Mouse (Mus musculus) hindbrain, embryonic 14.5 days (tissue): ENCODE results near the gene Gh. TPM values are rescaled to one million over a fixed set of nuclear protein-coding genes. Genes with fewer than 3 reads are reported as not detected.
"Not testable (repeated sequence)": the region's sequence is repeated elsewhere in the genome, so short reads cannot be mapped to it uniquely, and the experiment has no call there.

Experiments
- ATAC-seq: fragments of 200-750 bp; cut with Nextera tagmentation; 2 replicates; pipeline ENCODE4 v1.8.0; 2017; ENCODE audit warnings: moderate number of reproducible peaks, mild to moderate bottlenecking, moderate TSS enrichment, moderate library complexity; ENCODE audit not compliant: low FRiP score
- DNase-seq: peaks from one replicate; pipeline ENCODE4 v3.0.0-alpha.2; 2015; ENCODE audit warnings: low spot score
- H3K27ac ChIP-seq: fragments of 300-500 bp; sonication (generic); 2 replicates; pipeline ENCODE4 v1.5.1; 2014; ENCODE audit warnings: mild to moderate bottlenecking, moderate library complexity
- H3K27me3 ChIP-seq: fragments of 300-500 bp; sonication (generic); 2 replicates; pipeline ENCODE4 v1.6.1; 2014; ENCODE audit warnings: mild to moderate bottlenecking, low read length, mixed read lengths; ENCODE audit not compliant: control insufficient read depth, insufficient read depth
- H3K36me3 ChIP-seq: fragments of 300-500 bp; sonication (generic); replicated peaks from 2 replicates; pipeline ENCODE4 v1.6.1; 2014; ENCODE audit not compliant: control insufficient read depth, insufficient read depth
- H3K4me1 ChIP-seq: fragments of 300-500 bp; sonication (generic); replicated peaks from 2 replicates; pipeline ENCODE4 v1.6.1; 2014; ENCODE audit warnings: antibody characterized with exemption, low read length, mixed read lengths; ENCODE audit not compliant: control insufficient read depth, insufficient read depth
- H3K4me2 ChIP-seq: fragments of 300-500 bp; sonication (generic); replicated peaks from 2 replicates; pipeline ENCODE4 v1.6.1; 2014; ENCODE audit warnings: mild to moderate bottlenecking, moderate library complexity
- H3K4me3 ChIP-seq: fragments of 300-500 bp; sonication (generic); replicated peaks from 2 replicates; pipeline ENCODE4 v1.5.1; 2014; ENCODE audit warnings: mild to moderate bottlenecking, low read length
- H3K9ac ChIP-seq: fragments of 300-500 bp; sonication (generic); 2 replicates; pipeline ENCODE4 v1.6.1; 2014
- H3K9me3 ChIP-seq: fragments of 300-500 bp; sonication (generic); 2 replicates; pipeline ENCODE4 v1.6.1; 2016; ENCODE audit warnings: low read length; ENCODE audit not compliant: control insufficient read depth
- WGBS: fragments of 180-500 bp; shearing (Covaris S2); extraction: QIAGEN DNeasy Blood & Tissue Kit; methylation state at CpG from one replicate; pipeline ENCODE4 v1.1.7; 2014; 5-methylcytosine and 5-hydroxymethylcytosine counted together
- polyA plus RNA-seq: library from polyadenylated mRNA; unstranded; fragments of >200 nt; fragmentation: Nextera tagmentation; extraction: Ambion mirVana; gene quantifications from 2 replicates; pipeline ENCODE4 v1.2.1, GENCODE M21; 2014

Gene Gh
- polyA plus RNA-seq, result not detected in 2 replicates

GRCm38 (mm10) chr11:106301765-106302164, at the start of gene Gh:
TSS of gene Gh (minus strand) at chr11:106301865.
- Histone ChIP-seq H3K4me3 (no peak within 1 kb of the TSS), H3K9ac (no peak within 1 kb of the TSS), H3K27me3 (no peaks in the 10 kb centered on the region), H3K9me3 (no peaks in the 10 kb centered on the region), H3K27ac (no peak within 1 kb of the TSS), H3K4me1 (no peaks in the 10 kb centered on the region), H3K4me2 (no peak within 1 kb of the TSS), H3K36me3 (no peaks in the 10 kb centered on the region)
- no peak for ATAC-seq
- DNase-seq, result no peak
- WGBS, result 87% methylated on average over 9 of the region's 9 CpGs

DNA sequence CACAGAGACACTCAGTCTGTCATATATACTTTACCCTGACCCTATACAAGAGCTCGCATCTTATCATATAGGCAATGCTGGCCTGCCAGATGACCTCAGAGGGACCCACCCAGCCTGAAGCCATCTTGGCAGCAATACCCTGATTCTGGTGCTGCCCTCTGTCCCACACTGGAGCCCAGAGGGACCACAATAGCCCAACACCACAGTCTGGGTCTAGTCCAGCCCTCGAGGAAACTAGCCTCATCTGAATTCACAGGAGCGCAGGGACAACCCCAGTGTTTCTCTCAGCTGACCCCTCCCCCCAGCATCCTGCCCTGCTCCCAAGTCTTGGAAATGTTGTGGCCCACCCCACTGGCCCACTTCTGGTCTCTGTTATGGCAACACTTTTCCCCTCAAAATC, 49.6 kb upstream of the Gh start:
- Histone ChIP-seq H3K27ac (no peak overlapping the region), H3K4me1 (no peaks in the 10 kb centered on the region), H3K4me2 (no peak overlapping the region), H3K4me3 (no peak overlapping the region), H3K36me3 (no peaks in the 10 kb centered on the region), H3K9me3 (no peaks in the 10 kb centered on the region), H3K27me3 (no peaks in the 10 kb centered on the region), H3K9ac (no peak overlapping the region)
- DNase-seq (no peak), ATAC-seq (no peak)
- 62% methylated on average over 3 of the region's 3 CpGs for WGBS

- no peaks in the 10 kb centered on the region for H3K36me3 ChIP-seq
- no peak for ATAC-seq
- no peak overlapping the region for H3K9ac ChIP-seq
- no peak for DNase-seq
- WGBS, result 68% methylated on average over 5 of the region's 5 CpGs
- H3K27me3 ChIP-seq, result no peaks in the 10 kb centered on the region
- no peak overlapping the region for H3K4me3 ChIP-seq
- no peak overlapping the region for H3K27ac ChIP-seq
- H3K4me2 ChIP-seq, result no peak overlapping the region
- H3K4me1 ChIP-seq, result no peaks in the 10 kb centered on the region
- no peaks in the 10 kb centered on the region for H3K9me3 ChIP-seq
These were observed 49.2 kb upstream of the Gh start for GRCm38 (mm10) chr11:106350853-106351252.

DNA sequence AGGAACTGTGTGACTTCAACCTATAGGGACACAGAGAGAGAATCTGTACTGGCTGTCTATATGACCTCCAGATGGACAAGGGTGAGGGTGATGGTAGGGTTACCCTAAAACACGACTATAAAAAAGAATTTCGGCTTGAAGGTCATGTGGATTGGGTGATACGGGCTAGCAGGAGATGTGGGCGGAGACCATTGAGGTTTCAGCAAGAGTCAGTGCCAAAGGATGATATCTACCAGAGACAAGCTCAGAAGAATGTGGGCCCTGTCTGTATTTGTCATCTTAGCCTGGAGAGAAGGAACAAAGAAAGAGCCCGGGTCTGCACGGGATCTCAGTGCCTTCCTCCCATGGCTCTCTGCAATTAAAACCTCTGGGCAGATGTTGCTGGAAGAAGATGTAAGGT, 48.1 kb upstream of the Gh start:
- ATAC-seq (no peak), DNase-seq (no peak)
- Histone ChIP-seq H3K4me1 (no peaks in the 10 kb centered on the region), H3K36me3 (no peaks in the 10 kb centered on the region), H3K27me3 (no peaks in the 10 kb centered on the region), H3K4me3 (no peak overlapping the region), H3K27ac (no peak overlapping the region), H3K4me2 (no peak overlapping the region), H3K9ac (no peak overlapping the region), H3K9me3 (no peaks in the 10 kb centered on the region)
- WGBS, result 88% methylated on average over 6 of the region's 6 CpGs

DNA sequence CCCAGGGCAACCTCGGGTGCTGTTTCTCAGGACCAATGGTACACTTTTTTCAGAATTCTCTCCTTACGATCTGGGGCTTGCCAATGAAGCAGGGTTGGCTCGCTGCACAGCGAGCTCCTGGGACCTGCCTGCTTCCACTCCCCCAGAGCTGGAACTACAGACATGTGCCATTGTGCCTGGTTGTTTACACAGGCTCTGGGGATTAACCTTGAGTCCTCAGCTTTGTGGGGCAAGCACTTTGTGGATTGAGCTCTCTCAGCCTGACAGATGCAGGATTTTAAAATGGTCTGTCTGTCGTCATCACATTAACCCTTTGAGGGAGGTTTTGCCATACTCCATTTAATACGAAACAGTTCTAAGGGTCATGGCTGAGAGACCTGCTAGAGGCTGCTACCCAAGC, 43.2 kb upstream of the Gh start:
- WGBS, result 58% methylated on average over 6 of the region's 6 CpGs
- Histone ChIP-seq H3K27ac (no peak overlapping the region), H3K9ac (no peak overlapping the region), H3K9me3 (no peaks in the 10 kb centered on the region), H3K27me3 (no peaks in the 10 kb centered on the region), H3K4me3 (no peak overlapping the region), H3K36me3 (no peaks in the 10 kb centered on the region), H3K4me2 (no peak overlapping the region), H3K4me1 (no peaks in the 10 kb centered on the region)
- DNase-seq (no peak), ATAC-seq (no peak)

- ATAC-seq (no peak), DNase-seq (no peak)
- H3K9me3 ChIP-seq, result no peaks in the 10 kb centered on the region
- H3K27me3 ChIP-seq, result no peaks in the 10 kb centered on the region
- H3K36me3 ChIP-seq, result no peaks in the 10 kb centered on the region
- H3K4me3 ChIP-seq, result no peak overlapping the region
- H3K4me1 ChIP-seq, result no peaks in the 10 kb centered on the region
- H3K4me2 ChIP-seq, result no peak overlapping the region
- WGBS, result 88% methylated on average over 9 of the region's 9 CpGs
- H3K27ac ChIP-seq, result no peak overlapping the region
- no peak overlapping the region for H3K9ac ChIP-seq
These were observed 39.4 kb upstream of the Gh start for GRCm38 (mm10) chr11:106340990-106341520.

- not testable (repeated sequence) for H3K36me3 ChIP-seq, H3K4me2 ChIP-seq, H3K27me3 ChIP-seq, H3K9me3 ChIP-seq, DNase-seq, H3K4me3 ChIP-seq, H3K4me1 ChIP-seq, H3K9ac ChIP-seq, H3K27ac ChIP-seq, ATAC-seq
- 91% methylated on average over 4 of the region's 4 CpGs for WGBS
These were observed 37.7 kb upstream of the Gh start for GRCm38 (mm10) chr11:106339323-106339722.

GRCm38 (mm10) chr11:106338870-106339269, 37.2 kb upstream of the Gh start:
- WGBS, result 85% methylated on average over 7 of the region's 7 CpGs
- no peak for DNase-seq
- Histone ChIP-seq H3K9ac (no peak overlapping the region), H3K4me1 (no peaks in the 10 kb centered on the region), H3K27me3 (no peaks in the 10 kb centered on the region), H3K9me3 (no peaks in the 10 kb centered on the region), H3K27ac (no peak overlapping the region), H3K4me3 (no peak overlapping the region), H3K4me2 (no peak overlapping the region), H3K36me3 (no peaks in the 10 kb centered on the region)
- ATAC-seq, result no peak

- ATAC-seq (no peak), DNase-seq (no peak)
- 81% methylated on average over 5 of the region's 5 CpGs for whole genome bisulfite sequencing
- H3K4me2 ChIP-seq, result no peak overlapping the region
- no peak overlapping the region for H3K9ac ChIP-seq
- no peaks in the 10 kb centered on the region for H3K4me1 ChIP-seq
- no peak overlapping the region for H3K4me3 ChIP-seq
- H3K27ac ChIP-seq, result no peak overlapping the region
- H3K27me3 ChIP-seq, result no peaks in the 10 kb centered on the region
- no peaks in the 10 kb centered on the region for H3K36me3 ChIP-seq
- H3K9me3 ChIP-seq, result no peaks in the 10 kb centered on the region
These were observed 36.4 kb upstream of the Gh start for GRCm38 (mm10) chr11:106338029-106338428.

DNA sequence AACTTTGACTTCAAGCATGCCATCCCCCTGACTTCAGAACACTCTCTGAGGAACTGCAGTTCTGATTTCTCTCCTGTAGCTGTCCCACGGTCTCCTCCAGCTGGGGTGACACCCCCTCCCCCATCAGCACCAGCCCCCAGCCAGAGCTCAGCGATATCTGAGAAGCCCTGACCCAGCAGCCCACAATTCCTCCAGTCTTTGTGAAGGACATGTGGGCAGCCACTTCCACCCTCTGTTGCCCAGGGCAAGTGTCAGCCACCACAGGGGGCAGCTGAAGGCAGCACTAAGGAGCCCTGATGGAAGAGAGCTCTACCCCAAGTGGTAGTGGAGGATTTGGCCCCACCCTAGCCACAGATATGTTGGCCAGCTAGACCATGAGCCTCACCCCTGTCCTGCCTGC, 32.4 kb upstream of the Gh start:
- DNase-seq, result no peak
- Histone ChIP-seq H3K4me1 (no peaks in the 10 kb centered on the region), H3K9ac (no peak overlapping the region), H3K36me3 (no peaks in the 10 kb centered on the region), H3K27me3 (no peaks in the 10 kb centered on the region), H3K4me2 (no peak overlapping the region), H3K4me3 (no peak overlapping the region), H3K9me3 (no peaks in the 10 kb centered on the region), H3K27ac (no peak overlapping the region)
- WGBS, result 16% methylated on average over 2 of the region's 2 CpGs
- no peak for ATAC-seq
